Mouse (Mus musculus) bone marrow macrophage, adult 2 months (primary cell): ENCODE data around the gene Cbl.

ENCODE experiments used
- CTCF ChIP-seq: IDR thresholded peaks from 2 replicates; pipeline ENCODE4 v1.5.1; 2012; ENCODE audit warnings: low read depth, mild to moderate bottlenecking, low read length, moderate library complexity
- POLR2A ChIP-seq: IDR thresholded peaks from 2 replicates; pipeline ENCODE4 v1.6.1; 2012; ENCODE audit warnings: mild to moderate bottlenecking, low read depth, low read length, borderline replicate concordance

DNA sequence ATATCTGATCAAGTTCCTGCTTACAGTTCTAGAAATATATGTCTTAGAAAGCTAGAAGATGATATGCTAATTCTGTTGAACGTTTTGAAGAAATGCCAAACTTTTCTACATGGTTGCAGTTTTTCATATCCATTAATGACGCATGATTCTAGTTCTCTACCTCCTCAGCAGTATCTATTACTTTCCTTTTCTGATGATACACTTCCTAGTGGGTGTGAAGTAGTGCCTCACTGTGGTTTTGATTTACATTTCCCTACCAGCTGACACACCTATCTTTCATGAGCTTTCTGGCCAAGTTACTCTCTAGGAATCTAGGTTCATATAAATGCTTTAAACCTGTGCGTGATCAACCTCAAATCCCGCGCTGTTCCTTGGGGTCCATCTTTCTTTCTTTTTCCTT is 41.1 kb downstream of the Cbl start:
- TF ChIP-seq CTCF (no peak), POLR2A (no peak)
